Mouse (Mus musculus) frontal cortex, postnatal 36 days (tissue): ENCODE results near the gene Rpl3.
A peak's percentile ranks its signal among the peaks of the same experiment; 100 is the strongest.

ENCODE experiments used
- DNase-seq, 2 experiments: peaks; one replicate each; pipeline ENCODE4 v3.0.0; 2022; ENCODE audit warnings: low spot score in 2 of 2

The Rpl3 gene

DNA sequence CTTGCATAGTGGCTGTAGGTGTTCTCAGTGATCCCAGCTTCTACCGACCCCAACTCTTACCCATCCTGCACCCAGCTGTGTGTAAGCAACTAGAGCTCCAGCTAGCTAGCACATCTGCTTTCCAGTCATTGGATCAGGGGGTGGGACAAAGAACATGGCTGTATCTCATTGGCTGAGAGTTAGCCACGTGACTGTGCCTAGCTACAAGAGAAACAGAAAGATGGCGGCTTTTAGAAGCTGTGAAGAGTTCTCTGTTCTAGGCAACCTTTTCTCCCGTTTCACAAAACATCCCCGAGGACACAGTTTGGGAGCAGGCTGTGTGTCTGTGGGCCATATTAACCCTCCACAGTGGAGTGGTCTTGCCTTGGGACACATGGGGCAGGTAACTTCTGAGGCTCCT lies 23.6 kb upstream of the Rpl3 start:
- DNase-seq, result no peak

DNA sequence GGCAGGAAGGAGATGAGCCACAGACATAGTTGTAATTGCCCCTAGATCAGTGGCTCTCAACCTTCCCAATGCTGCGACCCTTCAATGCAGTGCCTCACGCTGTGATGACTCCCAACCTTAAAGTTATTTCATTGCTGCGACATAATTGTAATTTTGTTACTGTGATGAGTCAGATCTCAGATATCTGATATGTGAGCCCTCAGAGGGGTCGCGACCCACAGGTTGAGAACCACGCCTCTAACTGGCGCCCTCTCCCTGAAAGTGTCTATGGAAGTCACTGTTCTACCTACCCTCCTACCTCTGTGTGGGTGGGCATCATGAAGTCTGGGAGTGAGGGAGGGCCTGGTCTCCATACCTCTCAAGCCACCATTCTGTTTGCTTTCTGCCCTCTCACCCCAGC lies 22.7 kb upstream of the Rpl3 start:
- DNase-seq, result no peak

DNA sequence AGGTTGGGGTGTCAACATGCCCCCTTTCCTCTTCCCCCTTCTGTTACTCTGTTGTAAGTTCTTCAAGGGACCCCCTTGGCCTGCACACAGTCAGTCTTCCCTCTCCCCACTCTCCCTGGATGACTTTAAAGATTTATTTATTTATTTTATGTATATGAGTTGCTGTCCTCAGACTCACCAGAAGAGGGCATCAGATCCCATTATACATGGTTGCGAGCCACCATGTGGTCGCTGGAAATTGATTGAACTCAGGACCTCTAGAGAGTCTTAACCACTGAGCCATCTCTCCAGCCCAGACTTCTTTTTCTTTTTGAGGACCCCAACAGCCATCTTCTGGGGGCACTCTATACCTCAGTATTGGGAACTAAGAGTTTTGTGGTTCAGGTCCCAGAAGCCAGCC lies 20.8 kb upstream of the Rpl3 start:
- DNase-seq, result no peak

DNA sequence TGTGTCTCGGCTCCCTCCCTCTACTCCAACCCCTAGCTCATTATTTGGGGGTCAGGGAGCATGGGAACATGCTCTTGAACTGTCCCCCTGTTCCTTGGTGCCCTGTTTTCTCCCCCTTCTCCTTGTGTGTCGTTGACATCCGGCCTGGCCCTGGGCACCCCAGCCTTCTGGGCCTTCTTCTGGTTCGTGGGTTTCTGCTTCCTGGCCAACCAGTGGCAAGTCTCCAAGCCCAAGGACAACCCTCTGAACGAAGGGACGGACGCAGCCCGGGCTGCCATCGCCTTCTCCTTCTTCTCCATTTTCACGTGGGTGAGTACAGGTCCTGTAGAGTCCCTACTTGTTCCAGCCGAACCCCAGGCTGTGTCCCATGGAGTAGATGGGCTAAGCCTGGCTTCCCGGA lies 19.8 kb upstream of the Rpl3 start:
- DNase-seq, result no peak

DNA sequence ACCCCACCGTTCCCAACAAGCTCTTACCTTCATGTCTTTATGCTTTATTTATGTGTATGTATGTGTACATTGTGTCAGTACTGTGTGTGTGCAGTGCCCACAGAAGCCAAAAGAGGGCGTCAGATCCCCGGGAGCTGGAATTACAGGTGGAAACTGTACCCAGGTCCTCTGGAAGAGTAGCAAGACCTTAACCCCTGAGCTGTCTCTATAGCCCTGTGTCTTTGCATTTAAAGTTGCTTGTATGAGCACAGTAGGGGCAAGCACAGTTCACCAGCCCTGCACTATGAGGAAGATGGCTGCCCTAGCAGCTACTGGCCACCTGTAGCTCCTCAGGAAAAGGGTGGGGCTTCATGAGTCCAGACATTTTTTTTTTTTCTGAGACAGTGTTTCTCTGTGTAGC lies 15.9 kb upstream of the Rpl3 start:
- no peak for DNase-seq

DNA sequence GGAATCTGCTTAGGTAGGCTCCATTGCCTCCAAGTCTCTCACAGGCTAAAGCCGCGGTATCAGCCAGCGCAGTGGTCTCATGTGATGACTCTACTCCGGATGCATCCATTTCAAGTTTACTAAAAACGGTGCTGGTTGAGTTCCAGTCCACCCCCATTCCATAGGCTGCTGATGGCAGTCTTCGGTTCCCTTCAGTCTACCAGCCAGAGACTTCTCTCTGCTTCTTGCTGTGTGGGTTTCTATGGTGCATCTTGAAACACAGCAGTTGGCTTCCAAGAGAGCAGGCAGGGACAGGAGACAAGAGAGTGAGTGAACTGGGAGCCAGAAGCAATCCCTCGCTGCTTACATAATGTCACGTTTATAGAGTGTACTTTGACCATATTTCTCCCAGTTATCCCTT lies 15.5 kb upstream of the Rpl3 start:
- DNase-seq, result peak in 1 of 2 experiments; percentile 68

DNA sequence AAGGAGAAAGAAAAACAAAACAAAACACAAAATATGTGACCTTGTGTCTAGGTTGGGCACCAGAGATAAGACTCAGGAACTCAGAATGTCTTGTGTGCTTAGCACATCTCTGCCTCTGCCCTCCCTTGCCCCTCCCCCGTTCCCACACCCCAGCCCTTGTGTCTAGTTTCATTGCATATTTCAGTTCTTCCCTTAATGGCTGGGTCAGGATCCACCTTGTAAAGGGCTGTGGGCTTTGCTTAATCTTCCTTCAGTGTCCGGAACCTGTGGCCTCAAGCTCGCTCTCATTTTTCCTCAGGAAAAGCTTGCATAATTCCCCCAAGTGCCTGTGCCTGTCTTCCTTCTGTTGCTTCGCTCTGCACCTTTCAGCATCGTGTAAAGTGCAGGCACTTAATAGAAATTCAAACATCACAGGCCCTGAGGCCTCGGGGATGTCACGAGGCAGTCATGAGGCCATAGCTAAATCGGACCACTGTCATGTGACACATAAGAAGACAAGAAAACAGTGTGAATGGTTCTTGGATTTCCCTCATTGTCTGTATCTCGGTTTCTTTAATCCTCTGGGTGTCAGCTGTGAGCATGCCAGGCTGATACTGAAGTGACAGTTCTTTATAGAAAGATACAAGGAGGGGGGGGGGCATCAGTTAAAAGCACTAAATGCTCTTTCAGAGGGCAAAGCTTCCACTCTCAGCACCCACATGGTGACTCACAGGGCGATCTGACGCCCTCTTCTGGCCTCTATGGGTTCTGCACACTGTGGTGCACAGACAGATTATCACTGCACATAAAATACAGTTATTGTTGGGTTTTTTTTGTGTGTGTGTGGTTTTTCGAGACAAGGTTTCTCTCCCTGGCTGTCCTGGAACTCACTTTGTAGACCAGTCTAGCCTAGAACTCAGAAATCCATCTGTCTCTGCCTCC lies 14.1 kb upstream of the Rpl3 start:
- DNase-seq, result no peak

DNA sequence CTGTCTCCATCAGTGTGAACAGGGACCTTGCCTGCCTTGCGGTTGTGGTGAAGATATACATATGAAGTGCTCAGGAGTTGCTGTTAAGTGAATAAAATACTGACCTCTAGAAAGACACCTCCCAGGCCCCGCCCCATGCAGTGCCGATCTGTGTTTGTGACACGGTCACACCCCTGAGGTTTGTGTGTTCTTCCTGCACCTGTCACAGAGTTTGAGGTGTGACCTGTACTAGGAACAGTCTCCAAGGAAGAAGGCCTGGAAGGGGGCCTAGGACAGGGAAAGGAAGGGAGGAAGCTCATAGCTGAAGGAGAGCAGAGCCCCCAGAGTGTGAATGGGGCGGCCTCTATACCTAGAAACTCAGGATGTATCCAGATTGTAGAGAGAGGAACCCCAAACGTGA lies 10.8 kb upstream of the Rpl3 start:
- no peak for DNase-seq

DNA sequence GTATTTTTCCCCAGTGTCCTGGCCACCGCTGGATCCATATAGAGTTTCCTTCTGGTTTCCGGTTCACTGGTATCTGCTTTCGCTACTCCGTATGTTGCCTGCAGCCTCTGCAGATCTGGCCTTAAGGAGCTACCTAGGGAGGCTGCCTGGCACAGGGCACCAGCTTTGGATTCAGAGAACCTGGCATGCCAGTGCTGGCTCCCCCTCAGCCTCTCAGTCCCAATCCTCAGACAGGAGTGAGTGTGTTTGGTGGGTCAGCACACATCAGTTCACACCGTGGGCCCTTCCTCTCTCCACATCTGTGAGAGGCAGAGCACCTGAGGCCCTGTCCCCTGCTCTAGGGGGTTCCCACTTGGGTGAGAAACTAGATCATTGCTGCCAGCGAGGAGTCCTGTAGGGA lies 9.8 kb upstream of the Rpl3 start:
- DNase-seq, result no peak

DNA sequence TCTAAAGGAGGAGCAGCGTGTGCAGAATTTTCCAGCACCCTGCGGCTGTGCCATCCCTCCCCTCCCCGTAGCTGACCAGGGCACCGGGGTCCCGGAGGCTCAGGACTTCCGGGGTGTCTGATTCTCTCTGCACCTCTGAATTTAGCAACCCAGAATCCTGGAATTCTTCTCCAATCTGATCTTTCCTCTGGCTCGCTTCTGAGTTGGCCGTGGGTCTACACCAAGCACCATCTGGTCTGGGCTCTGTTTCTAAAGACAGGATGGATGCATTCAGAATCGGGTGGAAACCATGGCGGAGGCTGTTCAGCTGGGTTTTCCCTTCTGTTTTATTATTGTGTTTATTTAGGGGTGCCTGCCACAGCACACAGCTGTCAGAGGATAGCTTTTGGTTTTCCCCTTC lies 9.2 kb upstream of the Rpl3 start:
- DNase-seq, result peak in 1 of 2 experiments; percentile 73

DNA sequence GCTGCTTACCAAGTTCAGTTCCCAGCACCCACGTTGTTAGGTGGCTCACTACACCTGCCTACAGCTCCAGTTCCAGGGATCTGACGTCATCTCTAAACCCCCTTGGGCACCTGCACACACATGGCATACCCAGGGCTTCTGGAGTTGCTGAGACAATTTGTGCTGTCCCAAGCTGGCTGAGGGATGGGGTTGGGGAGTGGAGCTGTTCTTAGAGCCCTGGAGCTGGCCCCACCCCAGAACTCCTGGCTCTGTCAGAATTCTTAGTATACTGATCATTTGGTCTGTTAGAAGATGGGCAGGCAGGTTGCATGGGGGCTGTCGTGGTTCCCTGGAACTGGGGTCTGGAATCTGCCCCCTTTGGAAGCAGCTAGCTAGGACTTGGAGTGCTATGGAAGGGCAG lies 8.5 kb upstream of the Rpl3 start:
- DNase-seq, result no peak

DNA sequence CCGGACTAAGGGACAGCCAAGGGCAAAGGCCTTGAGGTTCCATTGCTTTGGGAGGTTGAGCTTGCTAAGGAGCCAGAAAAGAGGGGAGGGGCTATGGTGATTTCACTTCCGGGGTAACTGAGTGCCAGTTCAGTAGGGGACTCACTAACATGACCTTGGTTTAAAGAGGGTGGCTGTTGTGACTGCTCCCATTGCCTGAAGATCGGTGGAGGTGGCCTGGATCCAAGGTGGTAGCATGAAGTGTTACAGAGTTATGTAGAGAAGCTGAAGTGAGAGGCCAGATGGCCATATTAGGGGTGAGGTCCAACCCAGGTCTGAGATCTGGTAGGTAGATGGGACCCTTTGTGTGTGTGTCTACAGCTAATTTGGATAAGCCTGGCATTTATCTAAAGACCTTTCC lies 7.8 kb upstream of the Rpl3 start:
- no peak for DNase-seq

DNA sequence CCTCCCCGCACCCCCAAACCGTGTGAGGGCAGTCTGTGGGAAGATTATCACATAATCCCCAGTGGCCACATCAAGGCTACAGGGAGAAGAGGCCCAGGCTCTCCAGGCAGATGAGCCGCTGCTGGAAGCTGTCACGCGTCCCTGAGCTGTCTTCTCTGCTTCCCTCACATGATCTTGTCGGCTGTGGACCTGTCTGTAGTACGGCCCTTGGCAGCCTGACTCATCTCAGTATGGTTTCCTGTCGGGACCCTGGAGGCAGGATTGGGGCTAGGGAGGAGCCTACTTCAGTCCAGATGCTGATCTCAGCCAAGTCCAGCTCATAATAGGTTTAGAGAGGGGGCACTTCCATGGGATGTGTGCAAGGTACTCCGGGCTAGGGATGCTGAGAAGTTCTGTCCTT lies 7.1 kb upstream of the Rpl3 start:
- no peak for DNase-seq

DNA sequence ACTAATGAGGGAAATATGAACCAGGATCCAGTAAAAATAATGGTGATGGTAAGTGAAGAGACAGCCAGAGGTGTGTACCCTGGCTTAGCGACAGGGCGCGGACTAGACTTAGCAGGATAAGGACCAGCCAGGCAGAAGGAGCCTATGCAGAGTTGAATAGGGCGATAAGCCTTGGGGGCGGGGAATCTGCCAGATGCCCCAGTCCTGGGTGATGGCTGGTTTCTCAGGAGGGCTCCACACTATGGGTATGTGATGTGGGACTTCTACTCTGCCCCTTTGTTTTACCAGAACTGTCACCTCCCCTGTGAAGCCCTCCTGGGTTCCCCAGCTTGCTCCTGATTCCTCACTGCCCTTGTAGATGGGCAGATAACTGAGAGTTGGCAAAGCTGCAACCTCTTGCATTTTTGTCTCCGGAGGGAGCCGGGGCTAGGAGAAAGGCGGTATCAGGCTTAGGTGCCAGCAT lies 6.4 kb upstream of the Rpl3 start:
- DNase-seq, result no peak

DNA sequence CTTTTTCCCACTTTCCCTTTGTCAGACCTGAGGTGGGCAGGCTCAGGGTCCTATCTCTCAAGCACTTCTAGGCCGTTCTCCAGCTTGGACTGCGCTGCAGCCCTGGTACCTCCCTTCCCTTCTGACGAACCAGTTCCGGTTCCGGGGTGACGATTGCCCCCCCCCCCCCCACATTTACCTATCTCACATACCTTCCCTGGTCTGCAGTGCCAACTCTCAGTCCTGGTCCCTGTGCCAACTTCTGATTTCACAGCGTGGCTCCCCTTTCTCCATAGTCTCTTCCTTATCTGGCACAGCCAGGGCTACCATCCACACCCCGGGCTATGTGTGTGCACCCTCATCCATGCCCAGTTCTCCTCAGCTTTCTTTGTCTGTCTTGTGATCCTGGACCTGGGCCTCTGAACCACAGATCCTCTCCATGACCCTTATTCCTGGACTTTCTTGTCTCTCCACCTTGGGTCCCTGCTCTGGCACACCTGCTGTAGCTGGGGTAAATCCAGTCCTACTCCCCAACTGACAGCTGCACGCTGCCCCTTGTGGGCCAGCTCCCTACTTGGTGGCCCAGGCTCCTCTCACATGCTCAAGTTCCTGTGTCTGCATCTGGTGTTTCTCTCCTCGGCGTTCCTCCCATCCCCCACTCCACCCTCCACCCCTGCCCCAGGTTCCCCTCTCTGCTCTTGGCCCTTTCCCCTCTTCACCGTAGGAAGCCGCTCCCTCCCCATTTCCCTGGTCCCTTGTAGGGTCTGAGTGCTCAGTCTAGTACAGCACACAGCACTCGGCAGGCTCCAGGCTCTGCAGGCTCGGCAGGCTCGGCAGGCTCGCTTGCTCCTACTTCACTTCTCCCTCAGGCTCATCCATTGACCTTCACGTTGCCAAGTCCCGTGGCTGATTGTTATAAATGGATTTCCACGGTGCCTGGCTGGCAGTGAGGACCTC lies 5.5 kb upstream of the Rpl3 start:
- DNase-seq, result no peak

DNA sequence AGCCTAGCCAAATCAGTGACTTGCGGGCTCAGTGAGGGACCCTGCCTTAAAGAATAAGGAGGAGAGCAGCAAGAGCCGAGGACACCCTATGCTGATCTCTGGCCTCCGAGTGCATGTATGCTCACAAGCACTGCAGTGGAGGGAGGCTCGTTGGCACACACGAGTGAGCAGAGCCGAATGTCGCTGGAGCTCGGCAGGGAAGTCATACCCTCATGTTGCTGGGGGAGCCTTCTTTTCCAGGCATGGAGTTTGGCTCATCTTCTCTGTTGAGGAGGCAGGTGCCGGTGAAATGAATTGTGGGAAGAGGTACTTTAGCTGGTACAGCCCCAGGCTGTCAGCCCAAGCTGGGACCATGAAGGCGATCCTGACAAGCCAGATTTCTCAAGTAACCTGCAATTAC lies 4.7 kb upstream of the Rpl3 start:
- DNase-seq, result no peak

DNA sequence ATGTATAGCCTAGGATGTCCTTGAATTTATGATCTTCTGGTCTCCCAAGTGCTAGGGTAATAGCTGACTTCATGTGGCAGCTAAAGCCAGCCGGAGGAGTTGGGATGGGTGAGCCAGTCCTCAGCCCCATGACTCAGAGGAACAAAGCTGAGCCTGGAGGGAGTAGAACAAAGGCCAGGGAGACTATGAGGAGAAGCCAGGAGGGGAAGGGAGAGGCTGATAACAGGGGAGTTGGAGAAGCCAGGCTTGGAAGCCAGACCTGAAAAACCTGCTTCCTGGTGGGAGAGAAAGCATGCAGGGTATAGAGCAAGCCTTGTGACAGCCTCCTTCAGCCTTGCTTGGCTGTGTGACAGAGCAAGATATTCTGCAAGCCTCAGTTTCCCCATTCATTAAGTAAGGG lies 3.9 kb upstream of the Rpl3 start:
- DNase-seq, result no peak

DNA sequence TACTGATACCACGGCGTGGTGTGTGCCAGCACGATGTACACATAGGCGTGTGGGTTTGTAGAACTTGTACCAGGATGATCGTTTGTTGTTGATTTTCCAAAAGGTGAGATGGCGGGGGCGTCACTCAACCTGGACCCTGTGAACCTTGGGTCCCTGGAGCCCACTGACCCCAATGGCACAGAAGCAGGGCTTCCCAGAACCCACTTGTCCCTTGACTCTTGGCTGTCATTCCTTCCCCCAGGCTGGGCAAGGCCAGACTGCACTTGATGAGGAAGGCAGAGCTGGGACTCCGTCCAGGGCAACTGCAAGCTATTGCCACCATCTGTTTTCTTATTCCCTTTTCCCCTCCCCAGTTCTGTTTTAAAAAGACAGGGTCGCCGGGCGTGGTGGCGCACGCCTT lies 2.5 kb upstream of the Rpl3 start:
- DNase-seq, result no peak

DNA sequence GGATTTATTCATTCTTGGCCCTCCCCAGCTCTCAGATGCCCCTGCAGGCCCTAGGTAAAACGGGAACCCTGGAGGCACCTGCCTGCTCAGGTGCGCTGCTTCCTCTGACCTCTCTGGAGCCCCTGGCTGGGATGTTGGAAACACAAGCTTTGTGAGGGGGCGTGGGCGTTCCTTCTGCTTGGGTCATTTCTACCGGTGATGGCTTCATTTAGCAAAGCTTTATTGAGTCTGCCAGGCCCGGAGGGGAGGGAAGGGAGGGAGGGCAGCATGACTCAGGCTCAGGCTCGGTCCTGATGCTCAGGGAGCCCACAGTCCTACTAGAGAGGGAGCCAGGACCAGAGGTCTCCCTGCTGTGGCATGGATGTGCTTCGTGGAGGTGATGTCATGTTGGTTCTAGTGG lies 931 bp upstream of the Rpl3 start:
- DNase-seq, result peak in 1 of 2 experiments; percentile 51

DNA sequence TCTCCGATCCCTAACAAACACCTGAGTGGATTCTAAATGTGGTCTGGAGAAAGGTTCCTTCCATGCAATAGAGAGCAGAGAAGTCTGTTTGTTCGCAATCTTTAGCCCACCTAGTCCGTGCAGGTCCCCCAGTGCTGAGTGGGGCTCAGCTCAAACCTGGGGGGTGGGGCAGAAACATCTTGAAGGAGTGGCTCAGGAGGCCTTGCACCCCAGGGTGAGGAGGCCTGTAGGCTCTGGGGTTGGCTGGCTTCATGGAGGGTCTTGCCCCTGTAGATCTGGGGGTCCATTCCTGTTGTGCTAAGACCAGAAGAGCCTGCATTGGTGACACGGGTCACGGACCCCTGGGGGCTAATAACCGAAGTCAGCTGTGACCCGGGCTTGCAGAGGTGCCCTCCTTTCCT lies 373 bp upstream of the Rpl3 start:
- no peak for DNase-seq

DNA sequence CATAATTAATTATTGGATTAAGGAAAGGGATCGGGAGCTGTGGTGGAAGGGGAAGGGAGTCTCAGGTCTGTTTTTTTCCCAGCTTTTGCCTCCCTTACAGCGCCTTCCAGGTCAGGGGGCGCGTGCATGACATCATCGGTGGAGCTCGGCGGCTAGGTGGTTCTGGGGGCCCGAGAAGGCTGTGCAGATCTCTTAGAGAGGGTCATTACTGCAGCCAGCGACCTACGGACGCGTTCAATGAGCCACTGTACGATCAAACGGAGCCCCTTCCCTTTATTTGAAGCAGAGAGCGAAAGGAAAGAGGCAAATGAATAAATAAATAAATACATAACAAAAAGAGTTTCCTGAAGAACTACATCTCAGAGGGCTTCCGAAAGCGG lies 937 bp downstream of the Rpl3 start:
- DNase-seq, result no peak

DNA sequence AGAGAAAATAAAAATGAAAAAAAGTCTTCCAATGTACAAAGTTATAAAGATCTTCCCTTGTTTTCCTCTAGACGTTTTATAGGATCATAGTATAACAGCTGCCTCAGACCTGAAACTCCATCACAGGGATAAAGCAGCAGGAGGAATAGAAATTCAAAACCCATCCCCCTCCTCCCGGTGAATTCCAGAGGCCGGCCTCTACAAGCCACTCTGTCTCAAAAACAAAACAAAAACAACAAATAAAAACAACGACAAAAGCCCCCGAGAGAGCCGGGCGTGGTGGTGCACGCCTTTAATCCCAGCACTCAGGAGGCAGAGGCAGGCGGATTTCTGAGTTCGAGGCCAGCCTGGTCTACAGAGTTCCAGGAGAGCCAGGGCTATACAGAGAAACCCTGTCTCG lies 1.5 kb downstream of the Rpl3 start:
- DNase-seq, result no peak

DNA sequence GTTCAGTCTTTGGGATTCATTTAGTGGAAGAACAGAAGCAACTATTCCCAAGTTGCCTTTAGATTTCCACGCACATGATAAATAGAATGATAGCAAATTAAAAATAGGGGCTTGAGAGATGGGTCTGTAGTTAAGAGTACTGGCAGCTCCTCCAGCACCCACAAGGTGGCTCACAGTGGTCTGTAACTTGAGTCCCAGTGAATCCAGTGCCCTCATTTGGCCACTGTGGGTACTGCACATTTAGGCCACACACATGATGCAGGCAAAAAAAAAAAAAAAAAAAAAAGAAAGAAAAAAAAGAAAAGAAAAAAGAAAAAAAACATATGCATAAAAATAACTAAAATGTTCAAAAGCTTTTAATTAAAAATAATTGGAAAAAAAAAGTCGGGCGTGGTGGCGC lies 3.0 kb downstream of the Rpl3 start:
- peak; percentile 91 to 96 for DNase-seq
